Mouse (Mus musculus) common myeloid progenitor, adult 5-6 weeks (primary cell): ENCODE data around the gene Tpsg1. TPM values are rescaled to one million over a fixed set of nuclear protein-coding genes. Genes with fewer than 3 reads are reported as not detected.

Experiments used
- ATAC-seq: replicated peaks from 2 replicates; pipeline ENCODE4 v1.8.0; 2016; ENCODE audit warnings: low read depth, mild to moderate bottlenecking, moderate TSS enrichment, inconsistent platforms; ENCODE audit not compliant: poor library complexity, severe bottlenecking
- total RNA-seq: library from RNA; stranded (forward); fragments of 200-1000, 187-1606 nt; gene quantifications from 2 replicates; pipeline ENCODE4 v1.2.3, GENCODE M21; 2017

Tpsg1 gene
- total RNA-seq, 1 experiment from 2014 or later: not detected

GRCm38 (mm10) chr17:25406011-25406441, 37.0 kb downstream of the Tpsg1 start:
- no peak for ATAC-seq

- no peak for ATAC-seq
Measured at GRCm38 (mm10) chr17:25407352-25407751, 38.3 kb downstream of the Tpsg1 start.

DNA sequence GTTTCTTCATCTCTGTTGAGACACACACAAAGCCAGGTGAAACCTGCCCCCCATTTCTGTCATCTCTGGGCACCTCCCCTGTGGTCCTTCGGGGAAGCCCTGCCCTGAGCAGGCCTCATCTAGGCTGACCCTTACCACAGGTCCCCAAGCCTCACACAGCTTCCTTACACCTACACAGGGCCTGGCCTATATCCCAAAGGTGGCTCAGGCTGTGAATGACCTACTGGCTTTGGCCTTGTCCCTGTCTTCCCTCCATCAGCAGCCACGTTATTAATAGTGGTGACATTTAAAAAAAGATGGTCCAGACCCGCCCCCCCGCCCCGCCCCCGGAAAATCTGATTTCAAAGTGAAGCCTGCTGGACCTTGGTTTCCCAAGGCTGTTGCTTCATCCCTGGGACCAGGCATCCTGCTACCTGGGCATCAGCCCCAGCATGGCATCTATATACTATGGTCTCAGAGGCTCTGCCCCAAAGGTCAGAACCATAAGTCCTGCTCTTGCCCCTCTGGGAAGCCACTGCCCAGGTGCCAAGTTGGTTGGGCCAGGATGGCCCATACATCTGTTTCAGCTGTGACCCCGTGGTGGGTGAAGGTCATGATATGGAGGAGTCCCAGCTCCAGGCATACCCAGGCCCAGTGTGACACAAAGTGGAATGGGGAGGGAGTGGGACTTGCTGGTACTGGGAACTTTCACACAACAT, 39.4 kb downstream of the Tpsg1 start:
- no peak for ATAC-seq

DNA sequence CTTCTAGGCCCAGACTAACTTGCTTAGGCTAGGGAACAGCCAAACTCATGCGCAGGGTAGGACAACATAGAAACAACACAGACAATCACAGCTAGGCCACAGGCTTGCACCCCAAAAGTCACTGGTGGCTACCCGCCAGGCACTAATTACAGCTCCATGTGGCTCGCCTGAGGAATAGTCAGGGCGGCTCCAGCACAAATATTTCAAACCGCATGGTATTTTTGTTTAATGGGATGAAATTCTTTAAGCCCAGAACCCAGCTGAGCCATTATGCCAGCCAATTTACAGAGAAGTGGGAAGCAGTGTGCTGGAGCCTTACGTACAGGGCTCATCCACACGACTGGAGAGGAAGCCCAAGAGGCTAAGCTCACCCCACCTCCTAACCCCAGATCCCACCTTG, 40.5 kb downstream of the Tpsg1 start:
- ATAC-seq: no peak

DNA sequence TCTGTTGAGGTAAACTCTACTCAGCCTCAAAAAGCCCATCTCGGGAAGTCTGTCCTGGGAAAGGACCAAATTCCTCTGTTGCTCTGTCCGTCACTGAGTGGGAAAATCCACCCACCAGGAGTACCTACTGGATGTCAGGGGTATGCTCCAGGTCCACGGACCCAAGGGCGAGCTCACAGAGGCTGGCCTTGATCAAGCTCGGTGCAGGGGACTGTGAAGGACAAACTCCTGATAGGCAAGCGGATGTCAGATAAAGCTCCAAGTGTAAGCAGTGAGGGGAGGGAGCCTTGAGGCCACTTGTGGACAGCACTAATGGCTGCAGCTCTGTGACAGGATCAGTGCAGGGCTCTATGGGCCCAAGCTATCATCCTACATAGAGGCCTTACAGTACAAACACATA, 41.1 kb downstream of the Tpsg1 start:
- ATAC-seq: no peak

DNA sequence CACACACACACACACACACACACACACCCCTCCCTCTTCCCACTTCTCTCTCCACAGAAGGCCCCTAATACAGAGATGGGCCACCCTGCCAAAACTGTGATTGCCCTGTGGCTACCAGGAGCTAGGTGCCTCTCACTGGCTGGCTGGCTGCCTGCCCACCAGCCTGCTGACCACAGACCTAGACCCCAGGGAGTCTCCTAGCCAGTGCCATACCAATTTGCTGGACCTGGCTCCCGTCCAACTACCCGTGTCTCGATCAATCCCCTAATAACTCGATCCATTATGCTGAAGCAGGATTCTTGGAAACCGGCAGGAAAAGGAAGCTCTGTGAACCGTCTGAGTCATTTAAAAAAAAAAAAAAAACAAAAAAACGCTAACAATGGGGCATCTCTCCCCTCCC, 41.7 kb downstream of the Tpsg1 start:
- ATAC-seq: no peak

- ATAC-seq: no peak
Measured at GRCm38 (mm10) chr17:25411251-25411650, 42.2 kb downstream of the Tpsg1 start.

DNA sequence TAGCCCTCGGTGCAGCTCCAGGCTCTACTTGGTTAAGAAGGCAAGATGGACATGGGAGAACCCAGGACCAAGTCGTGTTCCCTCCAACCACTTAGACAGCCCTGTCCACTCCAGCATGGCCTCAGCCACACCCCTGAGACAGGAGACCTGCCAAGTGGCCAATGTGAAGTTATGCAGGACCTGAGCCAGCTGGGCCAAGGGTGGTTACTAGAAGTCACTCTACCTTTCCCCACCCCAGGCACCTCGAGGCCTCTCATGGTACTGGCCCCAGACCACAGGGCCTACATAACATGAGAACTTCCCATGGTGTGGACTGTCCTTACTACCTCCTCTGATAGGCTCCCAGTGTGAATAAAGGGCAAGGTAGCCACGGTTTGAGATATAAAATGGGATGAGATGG, 45.1 kb downstream of the Tpsg1 start:
- ATAC-seq: no peak

DNA sequence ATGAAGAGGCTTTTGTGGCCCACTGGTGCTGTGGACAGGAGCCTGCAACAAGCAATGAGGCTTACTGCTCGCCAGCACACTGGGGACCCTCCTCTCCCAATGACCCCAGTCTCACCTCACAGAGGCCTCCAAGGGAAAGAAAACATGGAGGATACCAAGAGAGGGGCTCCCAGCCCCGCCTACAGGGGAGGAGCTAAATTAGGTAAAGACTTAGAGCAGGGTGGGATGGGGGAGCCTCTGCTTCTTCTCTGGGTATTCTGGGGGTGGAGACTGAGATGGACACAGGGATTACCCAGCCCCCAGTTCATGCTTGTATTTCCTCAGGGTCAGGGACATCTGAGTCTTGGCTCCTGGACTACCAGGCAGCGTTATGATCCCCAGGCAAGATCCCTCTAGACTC, 45.8 kb downstream of the Tpsg1 start:
- no peak for ATAC-seq

- no peak for ATAC-seq
Measured at GRCm38 (mm10) chr17:25415421-25415913, 46.4 kb downstream of the Tpsg1 start.

GRCm38 (mm10) chr17:25416219-25416618, 47.1 kb downstream of the Tpsg1 start:
- no peak for ATAC-seq

GRCm38 (mm10) chr17:25417990-25418389, 48.9 kb downstream of the Tpsg1 start:
- ATAC-seq: no peak

- no peak for ATAC-seq
Measured at GRCm38 (mm10) chr17:25418926-25419325, 49.9 kb downstream of the Tpsg1 start.

GRCm38 (mm10) chr17:25420998-25421397, 51.9 kb downstream of the Tpsg1 start:
- ATAC-seq: no peak

Other genes starting within 250 kb of the Tpsg1 start
- gene Ptx4, start 248.5 kb upstream of the Tpsg1 start, total RNA-seq: not detected in 2 replicates
- gene Clcn7, start 235.9 kb upstream of the Tpsg1 start, total RNA-seq: 4.1 and 7.3 TPM in 2 replicates
- gene Ccdc154, start 206.8 kb upstream of the Tpsg1 start, total RNA-seq: 0.09 TPM in 1 of 2 replicates, not detected in the other
- gene Gm38655, start 193.8 kb upstream of the Tpsg1 start, total RNA-seq: not detected in 2 replicates
- 10.9 and 11.6 TPM in 2 replicates for gene BC003965, start 184.7 kb upstream of the Tpsg1 start, total RNA-seq
- gene Unkl, start 180.9 kb upstream of the Tpsg1 start, total RNA-seq: 6.9 and 15.5 TPM in 2 replicates
- 13.6 and 14.3 TPM in 2 replicates for gene Gnptg, start 129.1 kb upstream of the Tpsg1 start, total RNA-seq
- 30.2 and 34.1 TPM in 2 replicates for gene Tsr3, start 129.1 kb upstream of the Tpsg1 start, total RNA-seq
- gene Baiap3, start 112.9 kb upstream of the Tpsg1 start, total RNA-seq: 0.59 and 2.6 TPM in 2 replicates
- gene Ube2i, start 94.7 kb upstream of the Tpsg1 start, total RNA-seq: 313 and 322 TPM in 2 replicates
- 1.2 and 1.5 TPM in 2 replicates for gene Prss34, start 70.9 kb upstream of the Tpsg1 start, total RNA-seq
- not detected in 2 replicates for gene Prss28, start 60.6 kb upstream of the Tpsg1 start, total RNA-seq
- gene Prss29, start 50.6 kb upstream of the Tpsg1 start, total RNA-seq: not detected in 2 replicates
- not detected in 2 replicates for gene Tpsab1, start 23.7 kb upstream of the Tpsg1 start, total RNA-seq
- gene Tpsb2, start 3.0 kb upstream of the Tpsg1 start, total RNA-seq: not detected in 2 replicates
- 0.05 TPM in 1 of 2 replicates, not detected in the other for gene Cacna1h, start 64.5 kb downstream of the Tpsg1 start, total RNA-seq
- gene Tekt4, start 85.3 kb downstream of the Tpsg1 start, total RNA-seq: not detected in 2 replicates
- not detected in 2 replicates for gene Sstr5, start 128.0 kb downstream of the Tpsg1 start, total RNA-seq
- 0.23 TPM in 1 of 2 replicates, not detected in the other for gene Sox8, start 201.4 kb downstream of the Tpsg1 start, total RNA-seq
- 9.0 and 11.7 TPM in 2 replicates for gene Lmf1, start 209.8 kb downstream of the Tpsg1 start, total RNA-seq